Mouse (Mus musculus): ENCODE results near the gene Pdss2. TPM values are rescaled to one million over a fixed set of nuclear protein-coding genes. Genes with fewer than 3 reads are reported as not detected.

Gene Pdss2
- polyA plus RNA-seq, 1 experiment from 2014 or later, result 13.9 TPM

GRCm38 (mm10) chr10:43285541-43285940 lies 64.3 kb downstream of the Pdss2 start:
- Histone ChIP-seq H3K4me3 (ENCODE audit: low read length) (no peak overlapping the region), H3K9me3 (replicated peaks; ENCODE audit: control insufficient read depth, low read length) (no peaks in the 10 kb centered on the region), H3K9ac (ENCODE audit: low read length) (no peak overlapping the region), H3K4me2 (ENCODE audit: low read depth, low read length) (no peak overlapping the region), H3K4me1 (ENCODE audit: control insufficient read depth, insufficient read depth, low read length) (peaks cover 14% of the 10 kb centered on the region), H3K27me3 (ENCODE audit: control insufficient read depth, insufficient read depth, low read length) (no peaks in the 10 kb centered on the region), H3K27ac (ENCODE audit: low read length) (no peak overlapping the region), H3K36me3 (ENCODE audit: control insufficient read depth, insufficient read depth) (no peaks in the 10 kb centered on the region)
- 84% methylated on average over 1 of the region's 1 CpGs for WGBS
- no peak for ATAC-seq (replicated peaks; ENCODE audit: extremely low read depth, insufficient read depth, low FRiP score)

GRCm38 (mm10) chr10:43290638-43291230 lies 69.4 kb downstream of the Pdss2 start:
- Histone ChIP-seq H3K4me3 (ENCODE audit: low read length) (no peak overlapping the region), H3K27me3 (ENCODE audit: control insufficient read depth, insufficient read depth, low read length) (no peaks in the 10 kb centered on the region), H3K4me1 (ENCODE audit: control insufficient read depth, insufficient read depth, low read length) (peaks cover 9% of the 10 kb centered on the region; the same call in 1 of the 2 replicates), H3K36me3 (ENCODE audit: control insufficient read depth, insufficient read depth) (no peaks in the 10 kb centered on the region), H3K27ac (ENCODE audit: low read length) (no peak overlapping the region), H3K9ac (ENCODE audit: low read length) (no peak overlapping the region), H3K9me3 (replicated peaks; ENCODE audit: control insufficient read depth, low read length) (no peaks in the 10 kb centered on the region), H3K4me2 (ENCODE audit: low read depth, low read length) (no peak overlapping the region)
- ATAC-seq (replicated peaks; ENCODE audit: extremely low read depth, insufficient read depth, low FRiP score), result no peak
- 63% methylated on average over 2 of the region's 2 CpGs for WGBS

- H3K27me3 ChIP-seq (ENCODE audit: control insufficient read depth, insufficient read depth, low read length), result no peaks in the 10 kb centered on the region
- no peak overlapping the region for H3K4me2 ChIP-seq (ENCODE audit: low read depth, low read length)
- H3K27ac ChIP-seq (ENCODE audit: low read length), result no peak overlapping the region
- WGBS, result 71% methylated on average over 2 of the region's 2 CpGs
- H3K9ac ChIP-seq (ENCODE audit: low read length), result no peak overlapping the region
- no peak for ATAC-seq (replicated peaks; ENCODE audit: extremely low read depth, insufficient read depth, low FRiP score)
- peaks cover 9% of the 10 kb centered on the region; the same call in 1 of the 2 replicates for H3K4me1 ChIP-seq (ENCODE audit: control insufficient read depth, insufficient read depth, low read length)
- no peak overlapping the region for H3K4me3 ChIP-seq (ENCODE audit: low read length)
- H3K36me3 ChIP-seq (ENCODE audit: control insufficient read depth, insufficient read depth), result no peaks in the 10 kb centered on the region
- no peaks in the 10 kb centered on the region for H3K9me3 ChIP-seq (replicated peaks; ENCODE audit: control insufficient read depth, low read length)
Observed at GRCm38 (mm10) chr10:43291333-43291736, 70.0 kb downstream of the Pdss2 start.

GRCm38 (mm10) chr10:43292454-43292853 lies 71.2 kb downstream of the Pdss2 start:
- Histone ChIP-seq H3K36me3 (ENCODE audit: control insufficient read depth, insufficient read depth) (no peaks in the 10 kb centered on the region), H3K9ac (ENCODE audit: low read length) (no peak overlapping the region), H3K4me3 (ENCODE audit: low read length) (no peak overlapping the region), H3K4me1 (ENCODE audit: control insufficient read depth, insufficient read depth, low read length) (peaks cover 9% of the 10 kb centered on the region; the same call in 1 of the 2 replicates), H3K9me3 (replicated peaks; ENCODE audit: control insufficient read depth, low read length) (no peaks in the 10 kb centered on the region), H3K4me2 (ENCODE audit: low read depth, low read length) (no peak overlapping the region), H3K27ac (ENCODE audit: low read length) (no peak overlapping the region), H3K27me3 (ENCODE audit: control insufficient read depth, insufficient read depth, low read length) (no peaks in the 10 kb centered on the region)
- ATAC-seq (replicated peaks; ENCODE audit: extremely low read depth, insufficient read depth, low FRiP score), result no peak
- WGBS, result 61% methylated on average over 4 of the region's 4 CpGs

GRCm38 (mm10) chr10:43294331-43294730 lies 73.0 kb downstream of the Pdss2 start:
- Histone ChIP-seq H3K27ac (ENCODE audit: low read length) (no peak overlapping the region), H3K36me3 (ENCODE audit: control insufficient read depth, insufficient read depth) (no peaks in the 10 kb centered on the region), H3K9ac (ENCODE audit: low read length) (no peak overlapping the region), H3K4me1 (ENCODE audit: control insufficient read depth, insufficient read depth, low read length) (no peaks in the 10 kb centered on the region), H3K4me2 (ENCODE audit: low read depth, low read length) (no peak overlapping the region), H3K27me3 (ENCODE audit: control insufficient read depth, insufficient read depth, low read length) (no peaks in the 10 kb centered on the region), H3K9me3 (replicated peaks; ENCODE audit: control insufficient read depth, low read length) (no peaks in the 10 kb centered on the region), H3K4me3 (ENCODE audit: low read length) (no peak overlapping the region)
- ATAC-seq (replicated peaks; ENCODE audit: extremely low read depth, insufficient read depth, low FRiP score), result no peak
- 81% methylated on average over 4 of the region's 4 CpGs for WGBS

- Histone ChIP-seq H3K27me3 (ENCODE audit: control insufficient read depth, insufficient read depth, low read length) (no peaks in the 10 kb centered on the region), H3K4me1 (ENCODE audit: control insufficient read depth, insufficient read depth, low read length) (peaks cover 15% of the 10 kb centered on the region), H3K4me2 (ENCODE audit: low read depth, low read length) (no peak overlapping the region), H3K36me3 (ENCODE audit: control insufficient read depth, insufficient read depth) (peaks cover 5% of the 10 kb centered on the region), H3K9ac (ENCODE audit: low read length) (no peak overlapping the region), H3K27ac (ENCODE audit: low read length) (no peak overlapping the region), H3K9me3 (replicated peaks; ENCODE audit: control insufficient read depth, low read length) (peaks cover 6% of the 10 kb centered on the region), H3K4me3 (ENCODE audit: low read length) (no peak overlapping the region)
- no peak for ATAC-seq (replicated peaks; ENCODE audit: extremely low read depth, insufficient read depth, low FRiP score)
- WGBS, result 77% methylated on average over 5 of the region's 5 CpGs
Observed at GRCm38 (mm10) chr10:43308105-43308810, 87.0 kb downstream of the Pdss2 start.

GRCm38 (mm10) chr10:43310781-43311392 lies 89.6 kb downstream of the Pdss2 start:
- WGBS, result 45% methylated on average over 10 of the region's 10 CpGs
- Histone ChIP-seq H3K9me3 (replicated peaks; ENCODE audit: control insufficient read depth, low read length) (peaks cover 4% of the 10 kb centered on the region), H3K4me2 (ENCODE audit: low read depth, low read length) (0 out of 2 replicates have a peak overlapping the region, but pooled peaks have one; percentile 6), H3K36me3 (ENCODE audit: control insufficient read depth, insufficient read depth) (peaks cover under 1% of the 10 kb centered on the region; the same call in 1 of the 2 replicates), H3K27ac (ENCODE audit: low read length) (no peak overlapping the region), H3K4me3 (ENCODE audit: low read length) (no peak overlapping the region), H3K9ac (ENCODE audit: low read length) (no peak overlapping the region), H3K27me3 (ENCODE audit: control insufficient read depth, insufficient read depth, low read length) (no peaks in the 10 kb centered on the region), H3K4me1 (ENCODE audit: control insufficient read depth, insufficient read depth, low read length) (peaks cover 15% of the 10 kb centered on the region)
- peak; percentile 49; the same call in 1 of the 2 replicates for ATAC-seq (replicated peaks; ENCODE audit: extremely low read depth, insufficient read depth, low FRiP score)

- Histone ChIP-seq H3K36me3 (ENCODE audit: control insufficient read depth, insufficient read depth) (no peaks in the 10 kb centered on the region), H3K4me1 (ENCODE audit: control insufficient read depth, insufficient read depth, low read length) (peaks cover 15% of the 10 kb centered on the region), H3K27me3 (ENCODE audit: control insufficient read depth, insufficient read depth, low read length) (no peaks in the 10 kb centered on the region), H3K9me3 (replicated peaks; ENCODE audit: control insufficient read depth, low read length) (0 out of 2 replicates have a peak, but pooled peaks cover 2% of the 10 kb centered on the region), H3K27ac (ENCODE audit: low read length) (no peak overlapping the region), H3K4me2 (ENCODE audit: low read depth, low read length) (no peak overlapping the region), H3K4me3 (ENCODE audit: low read length) (no peak overlapping the region), H3K9ac (ENCODE audit: low read length) (no peak overlapping the region)
- 83% methylated on average over 2 of the region's 2 CpGs for WGBS
- ATAC-seq (replicated peaks; ENCODE audit: extremely low read depth, insufficient read depth, low FRiP score), result no peak
Observed at GRCm38 (mm10) chr10:43312211-43312610, 90.9 kb downstream of the Pdss2 start.
